Comparison of ENCODE assay signal across 8 mouse cellular contexts in genomic region chr10:80623457-80624191, GRCm38 (mm10). TPM values are rescaled to one million over a fixed set of nuclear protein-coding genes. Genes with fewer than 3 reads are reported as not detected.
DNase-seq lines count a peak whose midpoint lies in the region; ATAC-seq and TF ChIP-seq lines count a peak whose summit lies in the region.

No protein-coding gene starts in this region.

- peak overlapping the region; percentile 98 for H3K4me2 ChIP-seq in heart, embryonic 14.5 days (ENCODE audit: low read length)
- peak overlapping the region; percentile 67 for H3K4me2 ChIP-seq in kidney, embryonic 15.5 days
- peak overlapping the region; percentile 91 for H3K4me2 ChIP-seq in lung, postnatal 0 days (replicated peaks; ENCODE audit: low read depth, low read length)

- H3K27me3 ChIP-seq in embryonic facial prominence, embryonic 10.5 days (replicated peaks; ENCODE audit: low read depth, poor library complexity, severe bottlenecking), result no peaks in the 10 kb centered on the region
- H3K27me3 ChIP-seq in heart, embryonic 14.5 days (ENCODE audit: control insufficient read depth, insufficient read depth, low read length), result no peaks in the 10 kb centered on the region
- H3K27me3 ChIP-seq in kidney, embryonic 15.5 days, result no peaks in the 10 kb centered on the region
- H3K27me3 ChIP-seq in lung, postnatal 0 days (replicated peaks; ENCODE audit: insufficient read depth, low read length), result no peaks in the 10 kb centered on the region

- peaks cover 31% of the 10 kb centered on the region for H3K36me3 ChIP-seq in embryonic facial prominence, embryonic 10.5 days (replicated peaks)
- H3K36me3 ChIP-seq in heart, embryonic 14.5 days (ENCODE audit: control insufficient read depth, insufficient read depth, low read length), result no peaks in the 10 kb centered on the region
- H3K36me3 ChIP-seq in kidney, embryonic 15.5 days, result peaks cover 6% of the 10 kb centered on the region; the same call in 1 of the 2 replicates
- H3K36me3 ChIP-seq in lung, postnatal 0 days (ENCODE audit: insufficient read depth, low read length), result no peaks in the 10 kb centered on the region

- peak overlapping the region; percentile 96 for H3K27ac ChIP-seq in embryonic facial prominence, embryonic 10.5 days (replicated peaks)
- H3K27ac ChIP-seq in heart, embryonic 14.5 days (replicated peaks in 1 of 2; ENCODE audit: control insufficient read depth in 1 of 2, insufficient read depth in 1 of 2, low read depth in 2 of 2, low read length in 2 of 2), result peak overlapping the region; percentile 86 to 90
- H3K27ac ChIP-seq in kidney, embryonic 15.5 days, result peak overlapping the region; percentile 91
- H3K27ac ChIP-seq in lung, postnatal 0 days (ENCODE audit: low read length), result peak overlapping the region; percentile 81
- peak overlapping the region; percentile 77 for H3K27ac ChIP-seq in olfactory bulb, adult 2 months (ENCODE audit: insufficient read depth, low read depth, low read length)

- TF ChIP-seq POLR2A in olfactory bulb, adult 2 months (IDR thresholded peaks at IDR 0.05; ENCODE audit: insufficient read depth, low read depth, low read length), result no peak

- H3K9me3 ChIP-seq in embryonic facial prominence, embryonic 10.5 days, result no peaks in the 10 kb centered on the region
- no peaks in the 10 kb centered on the region for H3K9me3 ChIP-seq in heart, embryonic 14.5 days (ENCODE audit: control insufficient read depth, low read length)
- H3K9me3 ChIP-seq in kidney, embryonic 15.5 days (replicated peaks), result no peaks in the 10 kb centered on the region
- H3K9me3 ChIP-seq in lung, postnatal 0 days (ENCODE audit: low read length), result no peaks in the 10 kb centered on the region

- DNase-seq in CD4-positive helper T cell, adult 2 months (ENCODE audit: low read depth, low spot score), result peak; percentile 81
- DNase-seq in T-cell, adult 2 months (ENCODE audit: low spot score), result peak; percentile 76
- DNase-seq in embryonic facial prominence, embryonic 10.5 days (ENCODE audit: low spot score), result peak; percentile 78
- peak; percentile 75 for DNase-seq in lung, postnatal 0 days (ENCODE audit: low spot score)
- no peak for DNase-seq in c-Kit-positive CD71-positive TER-119-positive erythroid progenitor cells, embryonic 14.5 days (ENCODE audit: low spot score)

- TF ChIP-seq CTCF in lung, postnatal 0 days (IDR thresholded peaks at IDR 0.05), result no peak; the same call in 1 of the 2 replicates
- no peak for TF ChIP-seq CTCF in olfactory bulb, adult 2 months (IDR thresholded peaks at IDR 0.05; ENCODE audit: insufficient read depth, low read depth, low read length)

- no peak for ATAC-seq in heart, embryonic 14.5 days (ENCODE audit: insufficient number of reproducible peaks, insufficient read depth, low FRiP score, low read depth)
- no peak for ATAC-seq in kidney, embryonic 15.5 days (replicated peaks; ENCODE audit: low FRiP score)
- no peak for ATAC-seq in lung, postnatal 0 days

- H3K9ac ChIP-seq in heart, embryonic 14.5 days (ENCODE audit: low read length), result peak overlapping the region; percentile 96
- peak overlapping the region; percentile 85 for H3K9ac ChIP-seq in kidney, embryonic 15.5 days
- peak overlapping the region; percentile 84 for H3K9ac ChIP-seq in lung, postnatal 0 days (replicated peaks; ENCODE audit: low read depth)

- TF ChIP-seq EP300 in lung, postnatal 0 days (IDR thresholded peaks at IDR 0.05), result no peak; the same call in 1 of the 2 replicates

- H3K4me1 ChIP-seq in embryonic facial prominence, embryonic 10.5 days, result peaks cover 64% of the 10 kb centered on the region
- peaks cover 28 to 50% of the 10 kb centered on the region in 2 experiments for H3K4me1 ChIP-seq in heart, embryonic 14.5 days (ENCODE audit: control insufficient read depth in 2 of 2, insufficient read depth in 2 of 2, low read length in 2 of 2)
- H3K4me1 ChIP-seq in kidney, embryonic 15.5 days, result peaks cover 65% of the 10 kb centered on the region
- H3K4me1 ChIP-seq in lung, postnatal 0 days (ENCODE audit: insufficient read depth, low read depth, low read length), result peaks cover 13% of the 10 kb centered on the region; the same call in 1 of the 2 replicates
- peaks cover 43% of the 10 kb centered on the region for H3K4me1 ChIP-seq in olfactory bulb, adult 2 months (ENCODE audit: control insufficient read depth, insufficient read depth, low read length)

- H3K4me3 ChIP-seq in embryonic facial prominence, embryonic 10.5 days, result peak overlapping the region; percentile 90
- H3K4me3 ChIP-seq in heart, embryonic 14.5 days (ENCODE audit: control insufficient read depth in 1 of 2, insufficient read depth in 1 of 2, low read depth in 1 of 2, low read length in 2 of 2), result peak overlapping the region; percentile 86 to 92
- peak overlapping the region; percentile 81 for H3K4me3 ChIP-seq in kidney, embryonic 15.5 days (replicated peaks)
- peak overlapping the region; percentile 69 for H3K4me3 ChIP-seq in lung, postnatal 0 days (ENCODE audit: low read depth, low read length)
- H3K4me3 ChIP-seq in olfactory bulb, adult 2 months (ENCODE audit: insufficient read depth, low read depth, low read length), result peak overlapping the region; percentile 69

- 15% methylated on average over 15 of the region's 15 CpGs for WGBS in embryonic facial prominence, embryonic 10.5 days
- 13% methylated on average over 15 of the region's 15 CpGs for WGBS in heart, embryonic 14.5 days
- WGBS in kidney, embryonic 15.5 days, result 7% methylated on average over 15 of the region's 15 CpGs
- WGBS in lung, postnatal 0 days, result 12% methylated on average over 13 of the region's 15 CpGs
- 7% methylated on average over 15 of the region's 15 CpGs for WGBS in olfactory bulb, adult 2 months

RNA-seq across cellular contexts. Expression of gene Csnk1g2, which starts 1.0 kb away (rescaled TPM):
- polyA plus RNA-seq in embryonic facial prominence, embryonic 10.5 days (2016; fragmentation: Nextera tagmentation; extraction: Ambion mirVana), result 198 TPM in 2 replicates
- 64.8 and 65.0 TPM in 2 replicates for polyA plus RNA-seq in heart, embryonic 14.5 days (2014; fragmentation: Nextera tagmentation; extraction: Ambion mirVana)
- polyA plus RNA-seq in kidney, embryonic 15.5 days (2015; fragmentation: Nextera tagmentation; extraction: Ambion mirVana), result 156 and 183 TPM in 2 replicates
- polyA plus RNA-seq in lung, postnatal 0 days (2015; fragmentation: Nextera tagmentation; extraction: Ambion mirVana), result 97.7 and 111 TPM in 2 replicates
- 431 TPM in 1 of 2 replicates, not detected in the other for polyA plus RNA-seq in olfactory bulb, adult 2 months (2012; ENCODE audit: insufficient read depth, insufficient read length, low replicate concordance, missing spikeins)

RNA-seq across cellular contexts. Expression of gene Gm49322, which starts 17.8 kb away (rescaled TPM):
- 5.7 and 6.4 TPM in 2 replicates for polyA plus RNA-seq in embryonic facial prominence, embryonic 10.5 days (2016; fragmentation: Nextera tagmentation; extraction: Ambion mirVana)
- polyA plus RNA-seq in heart, embryonic 14.5 days (2014; fragmentation: Nextera tagmentation; extraction: Ambion mirVana), result 0.88 and 1.4 TPM in 2 replicates
- polyA plus RNA-seq in kidney, embryonic 15.5 days (2015; fragmentation: Nextera tagmentation; extraction: Ambion mirVana), result 4.5 and 5.3 TPM in 2 replicates
- polyA plus RNA-seq in lung, postnatal 0 days (2015; fragmentation: Nextera tagmentation; extraction: Ambion mirVana), result 0.98 and 1.1 TPM in 2 replicates
- polyA plus RNA-seq in olfactory bulb, adult 2 months (2012; ENCODE audit: insufficient read depth, insufficient read length, low replicate concordance, missing spikeins), result not detected in 2 replicates

RNA-seq across cellular contexts. Expression of gene Adat3, which starts 20.9 kb away (rescaled TPM):
- 10.9 and 14.1 TPM in 2 replicates for polyA plus RNA-seq in embryonic facial prominence, embryonic 10.5 days (2016; fragmentation: Nextera tagmentation; extraction: Ambion mirVana)
- polyA plus RNA-seq in heart, embryonic 14.5 days (2014; fragmentation: Nextera tagmentation; extraction: Ambion mirVana), result 2.6 and 3.6 TPM in 2 replicates
- polyA plus RNA-seq in kidney, embryonic 15.5 days (2015; fragmentation: Nextera tagmentation; extraction: Ambion mirVana), result 7.0 and 8.6 TPM in 2 replicates
- 3.5 and 4.8 TPM in 2 replicates for polyA plus RNA-seq in lung, postnatal 0 days (2015; fragmentation: Nextera tagmentation; extraction: Ambion mirVana)
- not detected in 2 replicates for polyA plus RNA-seq in olfactory bulb, adult 2 months (2012; ENCODE audit: insufficient read depth, insufficient read length, low replicate concordance, missing spikeins)

RNA-seq across cellular contexts. Expression of gene Scamp4, which starts 21.0 kb away (rescaled TPM):
- polyA plus RNA-seq in embryonic facial prominence, embryonic 10.5 days (2016; fragmentation: Nextera tagmentation; extraction: Ambion mirVana), result 84.8 and 88.2 TPM in 2 replicates
- polyA plus RNA-seq in heart, embryonic 14.5 days (2014; fragmentation: Nextera tagmentation; extraction: Ambion mirVana), result 65.9 and 67.1 TPM in 2 replicates
- 93.5 and 107 TPM in 2 replicates for polyA plus RNA-seq in kidney, embryonic 15.5 days (2015; fragmentation: Nextera tagmentation; extraction: Ambion mirVana)
- 56.9 and 59.3 TPM in 2 replicates for polyA plus RNA-seq in lung, postnatal 0 days (2015; fragmentation: Nextera tagmentation; extraction: Ambion mirVana)
- polyA plus RNA-seq in olfactory bulb, adult 2 months (2012; ENCODE audit: insufficient read depth, insufficient read length, low replicate concordance, missing spikeins), result not detected in 2 replicates

RNA-seq across cellular contexts. Expression of gene Btbd2, which starts 33.2 kb away (rescaled TPM):
- 83.2 and 84.8 TPM in 2 replicates for polyA plus RNA-seq in embryonic facial prominence, embryonic 10.5 days (2016; fragmentation: Nextera tagmentation; extraction: Ambion mirVana)
- polyA plus RNA-seq in heart, embryonic 14.5 days (2014; fragmentation: Nextera tagmentation; extraction: Ambion mirVana), result 49.4 and 53.8 TPM in 2 replicates
- 78.6 and 83.2 TPM in 2 replicates for polyA plus RNA-seq in kidney, embryonic 15.5 days (2015; fragmentation: Nextera tagmentation; extraction: Ambion mirVana)
- polyA plus RNA-seq in lung, postnatal 0 days (2015; fragmentation: Nextera tagmentation; extraction: Ambion mirVana), result 41.7 and 42.9 TPM in 2 replicates
- not detected in 2 replicates for polyA plus RNA-seq in olfactory bulb, adult 2 months (2012; ENCODE audit: insufficient read depth, insufficient read length, low replicate concordance, missing spikeins)
